Mouse (Mus musculus) kidney, postnatal 4 days (tissue): ENCODE data around the gene Bpifb4.

ENCODE experiments used
- DNase-seq, 2 experiments: peaks; one replicate each; pipeline ENCODE4 v3.0.0; 2021; ENCODE audit warnings: mixed read lengths in 2 of 2

The Bpifb4 gene

DNA sequence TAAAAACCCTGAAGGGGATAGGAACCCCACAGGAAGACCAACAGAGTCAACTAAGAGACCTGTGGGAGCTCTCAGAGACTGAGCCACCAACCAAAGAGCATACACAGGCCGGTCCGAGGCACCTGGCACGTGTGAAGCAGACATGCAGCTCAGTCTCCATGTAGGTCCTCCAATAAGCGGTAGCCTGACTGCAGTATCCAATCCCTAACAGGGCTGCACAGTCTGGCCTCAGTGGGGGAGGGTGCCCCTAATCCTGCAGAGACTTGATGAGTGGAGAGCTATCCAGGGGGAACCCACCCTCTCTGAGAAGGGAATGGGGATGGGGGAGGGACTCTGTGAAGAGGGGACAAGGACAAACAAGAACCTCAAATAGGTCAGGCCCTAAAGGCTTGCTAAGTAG, 67.7 kb downstream of the Bpifb4 start:
- DNase-seq: no peak

DNA sequence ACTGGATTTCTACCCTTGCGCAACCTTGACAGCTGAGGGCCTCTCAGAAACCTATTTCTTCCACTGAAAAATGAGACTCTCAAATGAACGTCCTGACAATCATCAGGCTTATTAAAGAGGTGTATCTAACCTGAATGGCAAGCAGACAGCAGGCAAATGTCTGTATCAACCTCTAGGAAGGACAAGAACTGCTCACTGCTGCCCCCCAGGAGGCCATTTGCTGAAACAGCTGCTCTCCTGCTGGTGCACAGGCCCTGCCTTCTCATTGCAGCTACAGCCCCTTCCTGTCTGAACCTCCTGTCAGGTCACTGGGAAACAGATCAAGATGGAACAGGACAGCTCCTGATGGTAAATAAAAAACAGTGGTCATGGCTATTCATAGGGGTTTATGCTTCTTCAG, 68.3 kb downstream of the Bpifb4 start:
- peak; percentile 4 to 5 for DNase-seq

DNA sequence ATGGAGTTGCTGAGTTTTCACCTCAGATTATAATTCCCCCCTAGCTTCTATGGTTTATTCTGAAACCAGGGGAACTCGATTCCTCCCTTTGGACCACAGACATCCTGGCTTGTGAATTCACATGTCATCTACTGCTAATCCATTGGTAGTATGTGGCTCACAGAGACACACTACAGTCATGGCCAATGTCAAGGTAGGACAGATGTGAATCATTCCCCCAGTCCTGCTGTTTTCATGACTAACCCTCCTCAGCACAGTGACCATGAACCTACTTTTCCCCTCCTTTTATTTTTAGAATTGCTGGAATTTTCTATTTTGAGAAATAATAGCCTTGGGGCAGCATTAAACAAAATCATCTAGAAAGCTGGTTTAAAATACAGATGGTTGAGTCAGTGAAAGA, 69.4 kb downstream of the Bpifb4 start:
- no peak for DNase-seq

DNA sequence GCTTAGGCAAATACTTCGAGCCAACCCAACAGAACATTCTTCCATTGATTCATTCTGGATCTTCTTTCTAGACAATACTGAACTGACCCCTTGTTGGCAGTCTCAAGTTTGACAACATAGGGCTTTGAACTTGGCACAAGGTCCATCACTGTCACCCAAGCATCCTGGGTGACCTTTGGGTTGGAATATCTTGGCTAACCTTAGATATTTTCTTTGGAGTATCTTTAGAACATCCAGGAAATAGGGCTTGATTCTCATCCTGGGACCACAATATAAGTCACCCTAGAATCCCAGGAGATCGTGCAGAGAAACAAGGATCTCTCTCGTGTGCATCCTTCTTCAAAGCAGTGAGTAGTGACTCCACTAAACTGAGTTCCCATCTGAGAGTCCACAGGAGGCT, 70.0 kb downstream of the Bpifb4 start, which contains the start of gene Bpifa2:
Bpifa2 (plus strand) TSS at position 301 of the 400 bp plus-strand sequence.
- DNase-seq: no peak
